Mouse (Mus musculus): Measurements from ENCODE around the gene Brsk1. TPM values are rescaled to one million over a fixed set of nuclear protein-coding genes. Genes with fewer than 3 reads are reported as not detected.
A peak's percentile ranks its signal among the peaks of the same experiment; 100 is the strongest.

Brsk1 gene
- total RNA-seq, 4 experiments from 2014 or later: 314 to 327 (median 325) TPM

DNA sequence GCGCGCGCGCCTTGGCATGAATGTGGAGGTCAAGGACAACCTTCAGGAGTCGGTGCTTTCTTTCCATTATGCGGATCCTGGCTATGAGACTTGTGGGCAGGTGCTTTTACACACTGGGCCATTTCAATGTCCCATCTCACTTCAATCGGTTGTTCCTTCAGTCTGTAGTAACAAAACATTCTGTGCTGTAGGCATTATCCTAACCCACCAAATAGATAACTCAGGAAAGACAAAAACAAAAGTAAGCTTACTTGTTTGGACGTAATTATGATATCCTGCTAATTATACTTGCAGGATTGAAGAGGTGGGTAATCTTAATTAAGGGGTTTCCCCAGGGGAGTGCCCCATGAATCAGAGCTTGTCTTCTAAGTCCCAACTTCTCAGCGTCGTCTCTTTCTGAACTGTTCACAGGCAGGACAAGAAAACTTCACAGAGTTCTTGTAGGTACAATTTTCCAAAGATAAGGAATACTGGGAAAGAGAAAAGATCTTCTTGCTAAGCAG lies 48.7 kb downstream of the Brsk1 start:
- DNase-seq (ENCODE audit: low spot score in 2 of 2): no peak

DNA sequence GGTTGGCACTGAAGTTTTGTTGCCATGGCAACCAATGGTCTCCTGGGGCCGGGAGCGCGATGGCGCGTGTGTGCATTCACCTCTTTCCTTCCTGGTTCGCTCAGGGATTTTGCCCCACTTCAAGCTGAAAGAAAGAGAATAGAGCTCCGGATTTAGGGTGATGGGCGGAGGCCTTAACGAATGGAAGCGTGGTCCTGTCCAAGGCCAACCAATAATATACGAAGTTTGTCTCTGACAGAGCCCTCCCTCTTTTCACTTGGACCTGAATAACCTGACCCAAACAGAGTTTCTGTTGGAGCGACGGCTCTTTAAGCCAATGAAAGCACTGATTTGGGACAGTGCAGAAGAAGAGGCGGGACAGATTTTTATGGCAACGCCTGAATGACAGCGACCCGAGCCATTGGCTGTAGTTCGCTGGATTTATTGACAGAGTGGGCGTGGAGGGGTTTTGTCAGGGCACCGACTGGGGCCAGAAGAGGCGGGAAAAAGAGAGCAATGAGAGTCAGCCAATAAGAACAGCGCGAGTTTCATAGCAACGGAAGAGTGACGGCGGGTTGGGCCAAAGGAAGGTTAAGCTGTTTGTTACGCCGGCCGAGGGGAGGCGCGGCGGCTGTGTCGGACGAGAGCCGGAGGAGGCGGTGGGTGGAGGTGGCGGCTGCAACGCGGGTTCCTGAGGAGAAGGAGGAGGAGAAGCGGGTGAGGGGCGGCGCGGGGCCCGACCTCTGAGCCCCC lies 49.3 kb downstream of the Brsk1 start, which contains the start of gene Kmt5c:
TSS of gene Kmt5c (plus strand) at position 572 of the 732 bp plus-strand sequence.
- DNase-seq (ENCODE audit: low spot score in 2 of 2): peak; percentile 99 to 100

DNA sequence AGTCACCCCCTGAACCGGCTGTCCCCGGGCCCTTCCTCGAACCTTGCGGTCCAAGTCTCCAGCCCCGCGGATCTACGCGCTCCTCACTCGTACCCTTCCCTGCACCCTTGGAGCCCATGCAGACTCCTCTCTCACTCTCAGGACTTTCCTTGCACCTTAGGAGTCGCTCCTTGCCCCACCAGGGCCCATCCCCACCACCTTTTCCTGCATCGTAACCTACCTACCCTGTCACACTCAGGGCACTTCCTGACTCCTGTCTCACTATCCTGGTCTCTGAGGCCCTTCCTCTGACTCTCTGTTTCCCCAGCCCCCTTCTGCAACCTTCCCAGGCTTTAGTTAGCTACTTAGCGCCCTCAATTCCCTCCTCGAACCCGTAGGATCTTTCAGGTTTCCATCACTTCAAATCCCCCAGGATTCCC lies 49.9 kb downstream of the Brsk1 start:
- DNase-seq (ENCODE audit: low spot score in 2 of 2): no peak

DNA sequence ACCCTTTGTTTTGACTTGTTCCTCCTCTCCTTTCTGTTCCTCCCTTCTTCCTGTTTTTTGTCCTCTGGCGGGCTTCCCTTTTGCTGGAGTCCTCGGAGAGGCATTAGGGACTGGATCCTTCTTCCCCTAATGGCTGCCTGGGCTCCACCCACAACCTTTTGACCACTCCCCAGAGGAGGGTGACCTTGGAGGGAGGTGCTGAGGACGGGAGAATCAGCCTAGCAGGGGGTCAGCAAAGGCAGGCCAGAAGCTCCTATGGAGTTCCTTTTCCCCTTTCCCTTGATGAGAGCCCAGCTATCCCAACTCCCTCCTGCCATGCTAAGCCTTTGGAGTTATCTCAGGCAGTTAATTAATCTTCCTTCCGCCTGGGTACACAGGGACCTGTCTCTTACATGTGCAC lies 50.7 kb downstream of the Brsk1 start:
- no peak for DNase-seq (ENCODE audit: low spot score in 2 of 2)

DNA sequence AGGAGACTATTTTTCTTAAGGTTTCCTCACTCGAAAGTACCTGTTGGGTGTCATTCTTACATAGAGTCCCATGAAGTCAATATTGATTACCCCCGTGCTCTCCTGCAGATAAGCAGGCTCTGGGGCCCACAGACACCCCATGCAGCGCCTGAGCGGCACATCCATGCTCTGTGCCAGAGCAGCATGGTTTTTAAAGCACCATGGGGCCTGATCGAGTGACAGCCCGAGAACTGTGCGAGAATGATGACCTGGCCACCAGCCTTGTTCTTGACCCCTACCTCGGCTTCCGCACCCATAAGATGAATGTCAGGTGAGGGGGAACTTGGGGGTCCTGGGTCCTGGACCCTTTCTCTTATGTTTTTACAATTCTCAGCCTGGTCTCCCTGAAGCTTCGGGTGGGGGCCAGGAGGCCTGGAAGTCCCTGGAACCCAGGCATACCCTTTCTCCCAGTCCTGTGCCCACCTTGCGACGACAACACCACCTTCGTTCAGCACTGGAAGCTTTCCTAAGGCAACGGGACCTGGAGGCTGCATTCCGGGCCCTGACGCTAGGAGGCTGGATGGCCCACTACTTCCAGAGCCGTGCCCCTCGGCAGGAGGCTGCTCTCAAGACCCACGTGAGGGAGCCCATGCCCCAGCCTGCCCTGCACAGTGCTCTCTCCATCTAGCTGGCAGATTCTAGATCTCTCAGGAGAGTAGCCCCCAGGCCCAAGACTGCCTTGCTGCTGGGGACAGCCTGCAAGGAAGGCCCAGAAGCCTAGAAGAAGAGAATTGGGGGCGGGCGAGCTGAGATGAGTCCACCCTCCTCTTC lies 51.5 kb downstream of the Brsk1 start:
- DNase-seq (ENCODE audit: low spot score in 2 of 2): no peak

DNA sequence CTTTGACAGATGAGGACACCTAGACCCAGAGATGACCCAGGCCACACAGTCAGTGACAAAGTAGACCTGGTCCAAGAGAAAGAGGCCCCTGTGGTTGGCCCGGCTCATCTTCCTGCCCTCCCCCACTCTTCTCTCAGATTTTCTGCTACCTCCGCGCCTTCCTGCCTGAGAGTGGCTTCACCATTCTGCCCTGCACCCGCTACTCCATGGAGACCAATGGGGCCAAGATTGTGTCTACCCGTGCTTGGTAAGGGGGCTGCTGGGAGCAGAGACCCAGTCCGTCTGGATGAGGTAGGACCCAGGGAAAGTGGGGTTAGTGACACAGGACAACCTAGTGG lies 52.0 kb downstream of the Brsk1 start:
- no peak for DNase-seq (ENCODE audit: low spot score in 2 of 2)

DNA sequence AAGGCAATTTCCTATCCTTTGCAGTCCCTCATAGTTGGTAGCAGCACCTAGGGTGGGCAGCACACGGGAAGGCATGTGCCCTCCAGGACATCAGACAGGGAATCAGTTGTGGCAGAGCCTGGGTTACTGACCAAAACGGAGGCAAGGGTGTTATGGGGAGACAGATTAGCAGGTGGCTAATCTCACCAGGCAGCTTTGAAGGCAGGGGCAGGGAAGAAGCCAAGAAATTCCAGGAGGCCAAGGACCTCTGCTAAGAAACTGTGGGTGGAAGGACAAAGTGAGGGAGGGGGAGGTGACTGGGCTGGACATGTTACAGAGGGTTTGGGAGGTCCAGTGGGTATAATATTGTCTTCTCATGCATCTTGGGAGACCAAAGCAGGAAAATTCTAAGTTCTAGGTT lies 53.0 kb downstream of the Brsk1 start:
- no peak for DNase-seq (ENCODE audit: low spot score in 2 of 2)

DNA sequence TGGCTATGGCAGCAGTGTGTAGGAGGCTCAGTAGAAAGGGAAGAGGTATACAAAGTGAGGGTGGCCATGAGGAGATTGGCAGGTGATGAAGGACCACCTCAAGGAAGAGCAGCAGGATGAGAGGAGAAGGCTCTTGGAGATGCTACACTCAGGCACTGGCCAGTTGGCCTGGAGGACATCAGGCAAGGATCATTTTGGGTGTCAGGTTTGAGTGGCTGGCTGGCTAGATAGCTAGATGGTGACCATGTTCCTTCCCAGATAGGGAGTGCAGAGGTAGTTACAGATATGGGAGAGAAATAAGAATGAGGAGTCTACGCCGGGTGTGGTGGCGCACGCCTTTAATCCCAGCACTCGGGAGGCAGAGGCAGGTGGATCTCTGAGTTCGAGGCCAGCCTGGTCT lies 54.5 kb downstream of the Brsk1 start:
- DNase-seq (ENCODE audit: low spot score in 2 of 2): no peak

DNA sequence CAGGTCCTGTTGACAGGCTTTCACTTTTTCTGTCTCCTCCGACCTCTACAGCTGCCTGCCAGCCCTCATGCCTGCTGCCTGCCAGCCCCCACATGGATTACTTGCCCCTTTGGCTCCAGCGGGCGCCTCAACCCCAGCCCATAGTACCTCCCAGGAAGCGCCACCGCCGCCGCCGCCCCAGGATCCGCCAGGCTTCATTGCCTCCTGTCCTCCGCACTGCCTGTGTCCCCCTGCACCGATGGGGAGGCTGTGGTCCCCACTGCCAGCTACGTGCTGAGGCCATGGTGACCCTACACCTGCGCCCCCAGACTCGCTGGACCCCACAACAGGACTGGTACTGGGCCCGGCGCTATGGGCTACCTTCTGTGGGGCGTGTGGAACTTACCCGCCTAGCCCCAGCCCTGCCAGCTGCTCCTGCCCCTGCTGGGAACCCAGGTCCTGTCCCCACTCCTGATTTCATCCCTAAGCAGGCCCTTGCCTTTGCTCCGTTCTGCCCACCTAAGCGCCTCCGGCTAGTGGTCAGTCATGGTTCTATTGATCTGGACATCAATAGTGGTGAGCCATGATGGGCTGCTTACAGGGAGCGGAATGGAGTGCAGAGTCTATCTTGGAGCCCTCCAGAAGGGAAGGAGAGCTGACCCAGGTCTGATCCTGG lies 56.0 kb downstream of the Brsk1 start:
- DNase-seq (ENCODE audit: low spot score in 2 of 2): no peak

DNA sequence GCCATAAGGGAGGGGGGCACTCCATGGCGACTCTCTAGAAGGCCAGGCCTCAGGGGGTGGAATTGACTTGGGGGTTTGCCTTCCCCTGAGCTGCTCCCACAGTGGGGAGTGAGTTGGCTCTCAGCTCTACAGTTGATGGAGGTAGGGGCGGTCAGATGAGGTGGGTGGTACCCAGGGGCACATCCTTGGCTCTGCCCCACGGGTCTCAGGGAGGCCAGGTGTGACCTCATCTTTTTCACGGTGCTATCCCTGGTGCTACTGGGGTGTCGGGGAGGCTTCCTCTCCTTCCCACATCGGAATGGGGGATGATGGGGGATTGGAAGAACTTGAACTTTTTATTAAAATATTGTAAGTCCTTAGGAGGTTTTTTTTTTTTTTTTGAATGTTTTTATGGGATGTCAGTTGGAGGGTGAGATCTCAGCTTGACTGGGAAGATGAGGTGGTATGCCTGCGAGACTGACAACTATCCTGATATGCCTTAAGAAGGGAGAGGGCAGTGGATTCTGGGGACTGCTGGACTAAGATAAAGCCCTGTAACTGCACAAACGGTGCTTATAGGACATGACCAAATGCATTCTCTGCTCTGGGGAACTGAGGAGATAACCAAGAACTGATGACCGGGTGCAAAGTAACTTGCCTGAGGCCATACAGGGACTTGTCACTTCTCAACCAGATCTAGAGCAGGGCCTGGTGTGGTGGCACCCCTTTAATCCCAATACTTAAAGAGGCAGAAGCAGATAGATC lies 56.9 kb downstream of the Brsk1 start:
- DNase-seq (ENCODE audit: low spot score in 2 of 2): no peak

DNA sequence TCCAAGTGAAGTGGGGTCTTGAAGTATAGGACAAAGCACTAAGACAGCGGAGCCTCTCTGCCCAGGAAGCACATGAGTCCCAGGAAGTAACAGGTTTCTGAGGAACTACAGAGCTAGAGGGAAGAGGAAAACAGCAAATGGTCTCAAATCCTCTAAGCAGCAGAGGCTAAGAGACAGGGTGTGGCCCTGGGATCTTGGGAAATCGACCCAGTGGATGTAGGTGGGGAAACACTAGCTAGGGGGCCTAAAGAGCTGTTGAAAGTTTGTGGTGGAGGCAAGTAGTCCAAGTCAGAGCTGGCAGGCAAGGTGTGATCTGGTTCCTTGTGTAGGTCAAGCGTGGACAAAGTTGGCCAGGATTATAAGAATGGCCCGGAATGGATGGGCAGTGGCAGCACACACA lies 57.9 kb downstream of the Brsk1 start:
- DNase-seq (ENCODE audit: low spot score in 2 of 2): no peak

DNA sequence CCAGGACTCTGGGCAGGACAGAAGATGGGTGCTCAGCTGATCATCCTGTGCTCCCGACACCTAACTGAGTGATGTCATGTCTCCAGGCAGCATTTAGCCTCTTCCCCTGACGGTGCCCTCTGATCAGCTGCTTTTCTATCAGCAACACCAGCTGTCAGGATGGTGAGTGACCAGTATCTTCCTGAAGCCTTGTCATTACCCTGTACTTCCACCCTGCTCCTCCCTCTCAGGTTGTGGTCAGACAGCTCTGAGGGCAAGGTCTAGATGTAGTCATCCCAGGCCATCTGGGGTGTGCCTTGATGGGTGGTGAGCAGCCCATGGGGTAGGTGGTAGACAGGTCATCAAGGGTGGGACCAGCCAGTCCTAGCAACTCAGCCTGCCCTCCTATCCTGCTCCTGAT lies 58.8 kb downstream of the Brsk1 start:
- DNase-seq (ENCODE audit: low spot score in 2 of 2): no peak

DNA sequence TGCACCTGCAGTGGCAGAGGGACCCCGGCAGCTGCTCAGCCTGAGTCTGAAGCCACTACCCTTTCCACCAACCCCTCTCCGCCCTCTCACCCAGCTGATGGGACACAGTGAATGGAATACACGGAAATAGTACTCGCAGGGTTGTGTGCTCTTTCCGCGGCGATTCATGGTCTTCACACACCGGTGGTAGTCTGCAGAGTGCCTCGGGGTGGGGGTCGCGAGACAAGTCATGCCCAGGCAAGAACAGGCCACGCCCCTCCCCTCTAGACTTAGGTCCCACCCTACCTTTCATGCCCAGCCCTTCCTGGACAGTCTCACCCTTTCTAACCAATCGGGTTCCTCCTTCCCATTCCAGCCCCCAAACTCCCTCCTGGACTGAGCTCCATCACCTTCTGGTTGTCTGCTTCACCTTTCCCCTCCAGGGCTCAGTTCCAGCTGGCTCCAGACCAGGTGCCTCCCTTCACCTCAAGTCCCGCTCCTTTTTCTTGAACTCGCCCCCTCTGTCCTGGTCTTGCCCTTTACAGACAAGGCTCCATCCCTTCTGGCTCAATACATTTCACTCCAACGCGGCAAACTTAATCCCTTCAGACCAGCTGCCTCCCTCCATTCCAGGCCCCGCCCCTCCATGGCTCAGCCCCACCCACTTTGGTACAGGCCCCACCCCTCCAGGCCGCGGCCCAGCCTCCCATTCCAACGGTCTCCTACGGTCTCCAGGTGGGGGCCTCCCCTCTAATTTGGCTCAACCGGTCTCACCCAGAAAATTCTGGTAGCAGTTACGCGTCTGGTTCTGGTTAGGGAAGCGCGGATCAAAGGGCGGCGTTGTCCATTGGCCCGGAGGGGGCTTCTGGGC lies 61.8 kb downstream of the Brsk1 start:
- DNase-seq (ENCODE audit: low spot score in 2 of 2): no peak

DNA sequence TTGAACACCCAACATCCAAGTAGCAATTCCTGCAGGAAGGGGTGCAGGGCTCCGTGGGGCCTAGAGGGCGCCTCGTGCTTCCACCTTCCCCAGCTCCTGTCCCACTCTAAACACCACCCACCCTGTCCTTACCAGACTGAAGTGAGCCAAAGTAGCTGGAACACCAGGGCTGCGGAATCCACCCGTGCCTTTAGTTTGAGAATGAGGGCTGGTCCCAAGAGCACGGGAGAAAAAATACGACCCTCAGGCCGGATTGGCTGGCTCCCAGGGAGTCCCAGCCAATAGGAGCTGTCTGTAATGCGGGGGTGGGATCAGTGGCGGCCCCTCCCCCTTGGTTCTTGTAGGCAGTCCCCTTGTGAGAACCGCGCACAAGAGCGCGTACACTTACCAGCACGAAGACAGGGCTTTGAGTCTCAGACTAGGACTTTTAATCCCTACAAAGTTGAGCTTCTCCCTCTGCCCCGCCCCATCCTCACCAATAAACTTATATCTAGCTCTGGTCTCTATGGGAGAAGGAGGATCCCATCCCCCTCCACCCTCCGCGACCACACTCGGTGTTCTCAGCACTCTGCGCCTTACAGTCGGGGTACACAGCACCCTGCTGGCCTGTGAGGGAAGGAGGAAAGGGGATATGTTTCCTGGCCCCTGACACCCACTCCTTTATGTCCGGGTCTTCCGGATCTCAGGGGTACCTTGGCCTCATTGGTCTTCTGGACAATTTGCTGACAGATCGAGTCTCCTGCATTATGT lies 62.6 kb downstream of the Brsk1 start, which contains the start of gene Cox6b2:
TSS of gene Cox6b2 (minus strand) at position 274 of the 750 bp plus-strand sequence.
- peak; percentile 39 to 54 for DNase-seq (ENCODE audit: low spot score in 2 of 2)

DNA sequence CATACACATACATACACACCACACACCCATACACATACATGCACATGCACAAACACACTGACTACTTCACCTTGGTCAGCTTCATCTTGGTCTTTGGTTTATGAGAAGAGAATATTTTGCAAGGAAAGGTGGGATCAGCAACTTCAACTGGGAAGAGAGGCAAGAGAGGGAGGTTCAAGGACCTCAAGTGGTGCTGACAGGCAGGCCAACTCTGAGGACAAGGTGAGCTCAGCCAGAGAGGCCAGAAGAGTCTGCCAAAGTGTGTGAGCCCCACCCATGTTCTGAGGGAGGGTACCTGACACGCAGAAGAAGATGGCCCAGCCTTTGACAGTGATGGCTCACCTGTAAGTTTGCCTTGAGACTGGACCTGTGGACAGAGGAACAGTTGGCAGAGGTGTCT lies 69.3 kb downstream of the Brsk1 start:
- no peak for DNase-seq (ENCODE audit: low spot score in 2 of 2)

DNA sequence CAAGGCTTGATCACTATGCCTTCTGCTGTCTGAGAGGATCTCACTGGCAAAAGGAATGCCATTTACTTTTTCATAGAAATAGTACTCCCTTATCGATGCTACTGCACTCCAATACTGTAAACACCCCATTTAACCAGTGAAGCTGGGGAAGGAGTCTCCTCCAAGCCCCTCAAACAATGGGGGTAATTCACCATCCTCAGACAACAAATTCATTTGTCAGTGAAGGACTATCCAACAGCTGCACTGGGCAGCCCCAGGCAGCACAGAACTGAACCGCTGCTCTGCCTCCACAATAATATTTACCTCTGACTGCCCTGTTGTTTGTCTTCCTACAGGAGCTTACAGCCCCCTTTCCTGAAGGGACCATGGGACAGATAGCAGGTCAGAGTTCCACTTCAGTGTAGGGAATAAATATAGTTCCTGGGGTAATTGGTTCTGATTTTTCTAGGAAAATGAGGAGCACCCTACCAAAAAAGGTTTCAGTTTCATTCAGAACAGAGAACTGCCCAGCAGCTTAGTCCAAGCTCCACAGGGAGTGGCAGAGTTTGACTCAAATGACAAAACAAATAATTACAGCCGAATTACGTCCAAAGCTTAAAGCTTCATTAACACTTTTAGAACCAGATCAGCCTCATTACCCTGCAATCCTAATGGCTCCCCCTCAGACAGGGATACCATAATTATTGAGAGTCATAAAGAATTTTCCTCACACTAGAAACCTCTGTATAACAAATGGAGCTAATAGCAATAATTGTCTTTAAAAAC lies 74.7 kb downstream of the Brsk1 start:
- DNase-seq (ENCODE audit: low spot score in 2 of 2): no peak
